Mouse (Mus musculus): ENCODE measurements around the gene Psmd1. TPM values are rescaled to one million over a fixed set of nuclear protein-coding genes. Genes with fewer than 3 reads are reported as not detected.

Gene Psmd1
- total and polyA plus RNA-seq, 3 experiments = 57.9 to 155 (median 116) TPM

- no peak for TF ChIP-seq POLR2AphosphoS5 (IDR thresholded peaks at IDR 0.05; ENCODE audit: borderline replicate concordance, low read depth, low read length)
- no peak for TF ChIP-seq TCF12 (IDR thresholded peaks at IDR 0.05; ENCODE audit: low read depth, low read length)
- TF ChIP-seq POLR2A (IDR thresholded peaks at IDR 0.05; ENCODE audit: control insufficient read depth in 1 of 2, insufficient read depth in 1 of 2, low read depth in 1 of 2, low read length in 2 of 2, poor library complexity in 1 of 2) = no peak
- no peak for TF ChIP-seq MEF2A (IDR thresholded peaks at IDR 0.05; ENCODE audit: extremely low read depth, insufficient replicate concordance, low read depth, low read length, poor library complexity, severe bottlenecking)
- no peak for TF ChIP-seq E2F4 (IDR thresholded peaks at IDR 0.05; ENCODE audit: borderline replicate concordance, low read depth, low read length)
- no peak for TF ChIP-seq EP300 (IDR thresholded peaks at IDR 0.05; ENCODE audit: low read depth in 1 of 2, low read length in 2 of 2)
- TF ChIP-seq SMC3 (IDR thresholded peaks at IDR 0.05; ENCODE audit: low read depth, low read length) = no peak
- TF ChIP-seq USF1 (IDR thresholded peaks at IDR 0.05; ENCODE audit: low read depth, low read length) = no peak
- no peak for TF ChIP-seq RAD21 (IDR thresholded peaks at IDR 0.05; ENCODE audit: low read depth, low read length)
- TF ChIP-seq NELFE (IDR thresholded peaks at IDR 0.05; ENCODE audit: low read depth, low read length) = no peak
- TF ChIP-seq GATA1 (IDR thresholded peaks at IDR 0.05; ENCODE audit: low read depth, low read length) = no peak
- TF ChIP-seq CHD1 (IDR thresholded peaks at IDR 0.05; ENCODE audit: low read depth, low read length) = no peak
- TF ChIP-seq ELF1 (IDR thresholded peaks at IDR 0.05; ENCODE audit: low read depth, low read length) = no peak
- TF ChIP-seq MAFK (IDR thresholded peaks at IDR 0.05; ENCODE audit: borderline replicate concordance, low read depth, low read length) = no peak
- no peak for TF ChIP-seq RCOR1 (IDR thresholded peaks at IDR 0.05; ENCODE audit: low read depth, low read length)
- no peak for TF ChIP-seq BHLHE40 (IDR thresholded peaks at IDR 0.05; ENCODE audit: borderline replicate concordance, low read depth, low read length)
- TF ChIP-seq ZMIZ1 (IDR thresholded peaks at IDR 0.05; ENCODE audit: low read depth, low read length) = no peak
- no peak for TF ChIP-seq ETS1 (IDR thresholded peaks at IDR 0.05; ENCODE audit: low read depth, low read length)
- TF ChIP-seq JUND (IDR thresholded peaks at IDR 0.05; ENCODE audit: low read depth, low read length) = no peak
- no peaks in the 10 kb centered on the region for H3K79me2 ChIP-seq (ENCODE audit: control insufficient read depth, insufficient read depth, low read length, poor library complexity)
- no peak overlapping the region for H3K4me3 ChIP-seq (ENCODE audit: control insufficient read depth in 1 of 2, insufficient read depth in 1 of 2, low read depth in 2 of 2, low read length in 2 of 2)
- no peaks in the 10 kb centered on the region for H3K27me3 ChIP-seq (ENCODE audit: control insufficient read depth in 1 of 2, insufficient read depth in 2 of 2, low read length in 2 of 2)
- no peaks in the 10 kb centered on the region for H3K9me3 ChIP-seq (replicated peaks; ENCODE audit: insufficient read depth, low read length)
- no peaks in the 10 kb centered on the region for H3K4me1 ChIP-seq (ENCODE audit: control insufficient read depth in 1 of 2, insufficient read depth in 2 of 2, low read length in 2 of 2)
- peaks cover 0 to 39% of the 10 kb centered on the region in 2 experiments; a peak in 2 of 4 replicates for H3K36me3 ChIP-seq (ENCODE audit: control insufficient read depth in 1 of 2, insufficient read depth in 2 of 2, low read length in 2 of 2)
- no peak for DNase-seq (ENCODE audit: low read depth, low spot score)
- no peak overlapping the region for H3K9ac ChIP-seq (ENCODE audit: control insufficient read depth, low read depth, low read length, poor library complexity, severe bottlenecking)
- H3K27ac ChIP-seq (ENCODE audit: control insufficient read depth, low read depth, low read length) = no peak overlapping the region
Measured at GRCm38 (mm10) chr1:86135315-86135714, 71.1 kb downstream of the Psmd1 start.

DNA sequence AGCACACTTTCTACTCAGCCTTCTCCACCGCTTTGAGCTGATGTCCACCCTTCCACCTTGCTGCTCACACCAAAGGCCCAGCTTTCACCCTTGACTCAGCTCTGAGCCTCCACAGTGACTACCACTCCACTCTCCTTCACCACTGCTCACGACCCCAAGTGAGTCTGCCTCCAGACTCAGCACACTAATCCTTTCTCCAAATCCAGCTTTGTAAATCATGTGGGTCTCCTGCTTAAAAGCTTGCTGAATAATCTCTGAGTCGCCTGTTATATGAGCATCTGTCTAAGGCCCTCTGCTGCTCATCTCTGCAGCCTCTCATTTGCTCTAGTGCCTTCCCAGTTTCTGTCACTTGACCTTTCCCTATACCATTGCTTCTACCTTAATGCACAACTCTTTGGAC is 76.9 kb downstream of the Psmd1 start:
- no peaks in the 10 kb centered on the region for H3K9me3 ChIP-seq (replicated peaks; ENCODE audit: insufficient read depth, low read length)
- DNase-seq (ENCODE audit: low read depth, low spot score) = no peak
- no peak overlapping the region for H3K9ac ChIP-seq (ENCODE audit: control insufficient read depth, low read depth, low read length, poor library complexity, severe bottlenecking)
- no peaks in the 10 kb centered on the region for H3K79me2 ChIP-seq (ENCODE audit: control insufficient read depth, insufficient read depth, low read length, poor library complexity)
- H3K27ac ChIP-seq (ENCODE audit: control insufficient read depth, low read depth, low read length) = no peak overlapping the region
- no peak overlapping the region for H3K4me3 ChIP-seq (ENCODE audit: control insufficient read depth in 1 of 2, insufficient read depth in 1 of 2, low read depth in 2 of 2, low read length in 2 of 2)
- H3K27me3 ChIP-seq (ENCODE audit: control insufficient read depth in 1 of 2, insufficient read depth in 2 of 2, low read length in 2 of 2) = no peaks in the 10 kb centered on the region
- peaks cover 0 to 9% of the 10 kb centered on the region in 2 experiments; a peak in 2 of 4 replicates for H3K36me3 ChIP-seq (ENCODE audit: control insufficient read depth in 1 of 2, insufficient read depth in 2 of 2, low read length in 2 of 2)
- TF ChIP-seq POLR2A (IDR thresholded peaks at IDR 0.05; ENCODE audit: control insufficient read depth in 1 of 2, insufficient read depth in 1 of 2, low read depth in 1 of 2, low read length in 2 of 2, poor library complexity in 1 of 2) (no peak), RAD21 (IDR thresholded peaks at IDR 0.05; ENCODE audit: low read depth, low read length) (no peak), E2F4 (IDR thresholded peaks at IDR 0.05; ENCODE audit: borderline replicate concordance, low read depth, low read length) (no peak), TCF12 (IDR thresholded peaks at IDR 0.05; ENCODE audit: low read depth, low read length) (no peak), ZMIZ1 (IDR thresholded peaks at IDR 0.05; ENCODE audit: low read depth, low read length) (no peak), MYB (IDR thresholded peaks at IDR 0.05; ENCODE audit: low read depth, low read length) (no peak), RCOR1 (IDR thresholded peaks at IDR 0.05; ENCODE audit: low read depth, low read length) (no peak), BHLHE40 (IDR thresholded peaks at IDR 0.05; ENCODE audit: borderline replicate concordance, low read depth, low read length) (no peak), MEF2A (IDR thresholded peaks at IDR 0.05; ENCODE audit: extremely low read depth, insufficient replicate concordance, low read depth, low read length, poor library complexity, severe bottlenecking) (no peak), SIN3A (IDR thresholded peaks at IDR 0.05; ENCODE audit: low read length) (no peak), ZNF384 (IDR thresholded peaks at IDR 0.05; ENCODE audit: low read depth, low read length) (no peak), CTCF (IDR thresholded peaks at IDR 0.05 in 2 of 3, conservative IDR thresholded peaks at IDR 0.05 in 1 of 3; ENCODE audit: control insufficient read depth in 1 of 3, insufficient read depth in 1 of 3, low read depth in 2 of 3, low read length in 3 of 3, poor library complexity in 1 of 3, severe bottlenecking in 1 of 3) (no peak), EP300 (IDR thresholded peaks at IDR 0.05; ENCODE audit: low read depth in 1 of 2, low read length in 2 of 2) (no peak), USF1 (IDR thresholded peaks at IDR 0.05; ENCODE audit: low read depth, low read length) (no peak), MAFK (IDR thresholded peaks at IDR 0.05; ENCODE audit: borderline replicate concordance, low read depth, low read length) (no peak), HCFC1 (IDR thresholded peaks at IDR 0.05; ENCODE audit: low read depth, low read length) (no peak), NRF1 (IDR thresholded peaks at IDR 0.05; ENCODE audit: insufficient read depth, low read depth, low read length, poor library complexity, severe bottlenecking) (no peak), ZKSCAN1 (IDR thresholded peaks at IDR 0.05; ENCODE audit: low read depth, low read length) (no peak), MXI1 (IDR thresholded peaks at IDR 0.05; ENCODE audit: low read depth, low read length) (no peak)
- H3K4me1 ChIP-seq (ENCODE audit: control insufficient read depth in 1 of 2, insufficient read depth in 2 of 2, low read length in 2 of 2) = no peaks in the 10 kb centered on the region; a peak in 1 of 4 replicates
